Mouse (Mus musculus) MEL (cell line): Measurements from ENCODE around the gene Gm12184. TPM values are rescaled to one million over a fixed set of nuclear protein-coding genes. Genes with fewer than 3 reads are reported as not detected.

Experiments
- DNase-seq: peaks from one replicate; pipeline ENCODE4 v3.0.0; 2011; ENCODE audit warnings: low read depth, low spot score
- H3K27ac ChIP-seq: 2 replicates; pipeline ENCODE4 v1.5.1; 2012; ENCODE audit warnings: low read depth, mild to moderate bottlenecking, control low read depth, low read length, moderate library complexity; ENCODE audit not compliant: control insufficient read depth
- H3K27me3 ChIP-seq, 2 experiments: fragments of 150-350 bp in 1 of 2; sonication (generic) in 1 of 2; 2 replicates each; pipeline ENCODE4 v1.6.1; 2012; ENCODE audit warnings: low read length in 2 of 2, mild to moderate bottlenecking in 2 of 2, improper control_type of control experiment in 1 of 2, moderate library complexity in 1 of 2; ENCODE audit not compliant: insufficient read depth in 2 of 2, control insufficient read depth in 1 of 2
- H3K36me3 ChIP-seq, 2 experiments: 2 replicates each; pipeline ENCODE4 v1.6.1; 2012 to 2014; ENCODE audit warnings: low read length in 2 of 2, improper control_type of control experiment in 1 of 2, inconsistent platforms in 1 of 2, mild to moderate bottlenecking in 1 of 2; ENCODE audit not compliant: insufficient read depth in 2 of 2, control insufficient read depth in 1 of 2
- H3K4me1 ChIP-seq, 2 experiments: fragments of 150-350 bp in 1 of 2; sonication (generic) in 1 of 2; 2 replicates each; pipeline ENCODE4 v1.6.1; 2012; ENCODE audit warnings: low read length in 2 of 2, improper control_type of control experiment in 1 of 2, mild to moderate bottlenecking in 1 of 2; ENCODE audit not compliant: insufficient read depth in 2 of 2, control insufficient read depth in 1 of 2
- H3K4me3 ChIP-seq, 2 experiments: fragments of 150-350 bp in 1 of 2; sonication (generic) in 1 of 2; 2 replicates each; pipeline ENCODE4 v1.5.1; 2012; ENCODE audit warnings: low read depth in 2 of 2, low read length in 2 of 2, mild to moderate bottlenecking in 2 of 2, moderate library complexity in 2 of 2, control low read depth in 1 of 2, improper control_type of control experiment in 1 of 2; ENCODE audit not compliant: control insufficient read depth in 1 of 2, insufficient read depth in 1 of 2
- H3K79me2 ChIP-seq: 2 replicates; pipeline ENCODE4 v1.6.1; 2012; ENCODE audit warnings: mild to moderate bottlenecking, low read length, moderate library complexity; ENCODE audit not compliant: control insufficient read depth, poor library complexity, insufficient read depth
- H3K9ac ChIP-seq: 2 replicates; pipeline ENCODE4 v1.6.1; 2012; ENCODE audit warnings: low read depth, mild to moderate bottlenecking, control low read depth, low read length, moderate library complexity; ENCODE audit not compliant: control insufficient read depth, poor library complexity, severe bottlenecking
- H3K9me3 ChIP-seq: fragments of 150-350 bp; sonication (generic); replicated peaks from 2 replicates; pipeline ENCODE4 v1.6.1; 2012; ENCODE audit warnings: mild to moderate bottlenecking, low read length, improper control_type of control experiment, moderate library complexity; ENCODE audit not compliant: insufficient read depth
- BHLHE40 ChIP-seq: IDR thresholded peaks from 2 replicates; pipeline ENCODE4 v1.6.1; 2012; ENCODE audit warnings: low read depth, mild to moderate bottlenecking, inconsistent platforms, low read length, improper control_type of control experiment, borderline replicate concordance
- CHD1 ChIP-seq: IDR thresholded peaks from 2 replicates; pipeline ENCODE4 v1.6.1; 2012; ENCODE audit warnings: low read depth, mild to moderate bottlenecking, inconsistent platforms, low read length, improper control_type of control experiment
- CHD2 ChIP-seq: IDR thresholded peaks from 2 replicates; pipeline ENCODE4 v1.6.1; 2011; ENCODE audit warnings: low read length, improper control_type of control experiment
- CTCF ChIP-seq, 3 experiments: IDR thresholded peaks in 2 of 3; conservative IDR thresholded peaks in 1 of 3; 2 replicates each; pipeline ENCODE4 v1.5.1; 2011 to 2012; ENCODE audit warnings: low read length in 3 of 3, low read depth in 2 of 3, mild to moderate bottlenecking in 2 of 3, improper control_type of control experiment in 1 of 3, inconsistent platforms in 1 of 3, mixed read lengths in 1 of 3, moderate library complexity in 1 of 3; ENCODE audit not compliant: control insufficient read depth in 1 of 3, insufficient read depth in 1 of 3, poor library complexity in 1 of 3, severe bottlenecking in 1 of 3
- E2F4 ChIP-seq: IDR thresholded peaks from 2 replicates; pipeline ENCODE4 v1.6.1; 2011; ENCODE audit warnings: low read depth, low read length, improper control_type of control experiment, borderline replicate concordance
- ELF1 ChIP-seq: IDR thresholded peaks from 2 replicates; pipeline ENCODE4 v1.6.1; 2014; ENCODE audit warnings: low read depth, mild to moderate bottlenecking, inconsistent platforms, low read length, improper control_type of control experiment, moderate library complexity
- ETS1 ChIP-seq: IDR thresholded peaks from 2 replicates; pipeline ENCODE4 v1.6.1; 2012; ENCODE audit warnings: low read depth, mild to moderate bottlenecking, inconsistent platforms, low read length, improper control_type of control experiment, moderate library complexity
- GATA1 ChIP-seq: IDR thresholded peaks from 2 replicates; pipeline ENCODE4 v1.6.1; 2011; ENCODE audit warnings: low read depth, low read length, improper control_type of control experiment
- JUND ChIP-seq: IDR thresholded peaks from 2 replicates; pipeline ENCODE4 v1.6.1; 2011; ENCODE audit warnings: low read depth, mild to moderate bottlenecking, improper control_type of control experiment, low read length
- KAT2A ChIP-seq: conservative IDR thresholded peaks from 2 replicates; pipeline ENCODE4 v1.6.1; 2012; ENCODE audit warnings: low read depth, low read length, improper control_type of control experiment, inconsistent platforms
- MAFK ChIP-seq: IDR thresholded peaks from 2 replicates; pipeline ENCODE4 v1.6.1; 2011; ENCODE audit warnings: low read depth, mild to moderate bottlenecking, low read length, improper control_type of control experiment, borderline replicate concordance
- MAX ChIP-seq: IDR thresholded peaks from 2 replicates; pipeline ENCODE4 v1.6.1; 2011; ENCODE audit warnings: low read length, improper control_type of control experiment
- MEF2A ChIP-seq: IDR thresholded peaks from 2 replicates; pipeline ENCODE4 v1.6.1; 2014; ENCODE audit warnings: low read depth, mild to moderate bottlenecking, inconsistent platforms, low read length, improper control_type of control experiment; ENCODE audit not compliant: poor library complexity, insufficient replicate concordance, severe bottlenecking; ENCODE audit errors: extremely low read depth
- MYB ChIP-seq: IDR thresholded peaks from 2 replicates; pipeline ENCODE4 v1.6.1; 2011; ENCODE audit warnings: mild to moderate bottlenecking, low read depth, low read length, improper control_type of control experiment
- MYC ChIP-seq: IDR thresholded peaks from 2 replicates; pipeline ENCODE4 v1.6.1; 2011; ENCODE audit warnings: low read depth, mild to moderate bottlenecking, low read length, improper control_type of control experiment, moderate library complexity
- NELFE ChIP-seq: IDR thresholded peaks from 2 replicates; pipeline ENCODE4 v1.6.1; 2011; ENCODE audit warnings: low read depth, low read length, improper control_type of control experiment
- NRF1 ChIP-seq: IDR thresholded peaks from 2 replicates; pipeline ENCODE4 v1.6.1; 2014; ENCODE audit warnings: low read depth, mild to moderate bottlenecking, inconsistent platforms, low read length, improper control_type of control experiment, moderate library complexity; ENCODE audit not compliant: poor library complexity, insufficient read depth, severe bottlenecking
- POLR2AphosphoS2 ChIP-seq: IDR thresholded peaks from 2 replicates; pipeline ENCODE4 v1.6.1; 2011; ENCODE audit warnings: low read length, improper control_type of control experiment
- POLR2AphosphoS5 ChIP-seq: IDR thresholded peaks from 2 replicates; pipeline ENCODE4 v1.6.1; 2012; ENCODE audit warnings: low read depth, borderline replicate concordance, mild to moderate bottlenecking, inconsistent platforms, low read length, moderate library complexity, mixed read lengths
- RAD21 ChIP-seq: IDR thresholded peaks from 2 replicates; pipeline ENCODE4 v1.6.1; 2011; ENCODE audit warnings: mild to moderate bottlenecking, low read depth, low read length, improper control_type of control experiment
- SIN3A ChIP-seq: IDR thresholded peaks from 2 replicates; pipeline ENCODE4 v1.6.1; 2012; ENCODE audit warnings: low read length, improper control_type of control experiment, inconsistent platforms
- SMC3 ChIP-seq: IDR thresholded peaks from 2 replicates; pipeline ENCODE4 v1.6.1; 2011; ENCODE audit warnings: low read depth, low read length, improper control_type of control experiment
- TAL1 ChIP-seq: IDR thresholded peaks from 2 replicates; pipeline ENCODE4 v1.6.1; 2012; ENCODE audit warnings: mild to moderate bottlenecking, inconsistent platforms, low read length, moderate library complexity, mixed read lengths
- TBP ChIP-seq: IDR thresholded peaks from 2 replicates; pipeline ENCODE4 v1.8.0; 2011; ENCODE audit warnings: low read depth, low read length, improper control_type of control experiment
- UBTF ChIP-seq: IDR thresholded peaks from 2 replicates; pipeline ENCODE4 v1.6.1; 2012; ENCODE audit warnings: low read depth, mild to moderate bottlenecking, inconsistent platforms, low read length, improper control_type of control experiment, moderate library complexity, borderline replicate concordance; ENCODE audit not compliant: insufficient read depth
- USF1 ChIP-seq: IDR thresholded peaks from 2 replicates; pipeline ENCODE4 v1.6.1; 2014; ENCODE audit warnings: low read depth, mild to moderate bottlenecking, inconsistent platforms, low read length, improper control_type of control experiment, moderate library complexity
- USF2 ChIP-seq, 2 experiments: IDR thresholded peaks; 2 replicates each; pipeline ENCODE4 v1.6.1; 2011 to 2012; ENCODE audit warnings: improper control_type of control experiment in 2 of 2, low read length in 2 of 2, borderline replicate concordance in 1 of 2, inconsistent platforms in 1 of 2, low read depth in 1 of 2, mild to moderate bottlenecking in 1 of 2; ENCODE audit not compliant: insufficient read depth in 1 of 2
- ZC3H11A ChIP-seq: IDR thresholded peaks from 2 replicates; pipeline ENCODE4 v1.6.1; 2012; ENCODE audit warnings: low read depth, mild to moderate bottlenecking, inconsistent platforms, low read length, improper control_type of control experiment
- ZMIZ1 ChIP-seq: IDR thresholded peaks from 2 replicates; pipeline ENCODE4 v1.6.1; 2012; ENCODE audit warnings: low read depth, mild to moderate bottlenecking, inconsistent platforms, low read length, improper control_type of control experiment, moderate library complexity
- ZNF384 ChIP-seq: IDR thresholded peaks from 2 replicates; pipeline ENCODE4 v1.6.1; 2012; ENCODE audit warnings: low read depth, mild to moderate bottlenecking, inconsistent platforms, low read length, improper control_type of control experiment
- polyA plus RNA-seq, 2 experiments: library from polyadenylated mRNA; stranded (reverse) in 1 of 2; unstranded in 1 of 2; fragments of >175 nt in 1 of 2; fragments of >200 nt in 1 of 2; gene quantifications; 2 replicates each; pipeline versions ENCODE4 v1.2.1 to v1.2.4; 2012; ENCODE audit warnings: low replicate concordance in 2 of 2, low read depth in 1 of 2; ENCODE audit not compliant: insufficient read length in 2 of 2, insufficient read depth in 1 of 2, missing spikeins in 1 of 2
- total RNA-seq: library from RNA; depleted of rRNA; stranded (reverse); fragments of 300-350 nt; gene quantifications from 2 replicates; pipeline ENCODE4 v1.2.3, GENCODE M21; 2012

Gm12184 gene
- total and polyA plus RNA-seq, 3 experiments = 10.9 to 15.3 TPM; not detected in 1

DNA sequence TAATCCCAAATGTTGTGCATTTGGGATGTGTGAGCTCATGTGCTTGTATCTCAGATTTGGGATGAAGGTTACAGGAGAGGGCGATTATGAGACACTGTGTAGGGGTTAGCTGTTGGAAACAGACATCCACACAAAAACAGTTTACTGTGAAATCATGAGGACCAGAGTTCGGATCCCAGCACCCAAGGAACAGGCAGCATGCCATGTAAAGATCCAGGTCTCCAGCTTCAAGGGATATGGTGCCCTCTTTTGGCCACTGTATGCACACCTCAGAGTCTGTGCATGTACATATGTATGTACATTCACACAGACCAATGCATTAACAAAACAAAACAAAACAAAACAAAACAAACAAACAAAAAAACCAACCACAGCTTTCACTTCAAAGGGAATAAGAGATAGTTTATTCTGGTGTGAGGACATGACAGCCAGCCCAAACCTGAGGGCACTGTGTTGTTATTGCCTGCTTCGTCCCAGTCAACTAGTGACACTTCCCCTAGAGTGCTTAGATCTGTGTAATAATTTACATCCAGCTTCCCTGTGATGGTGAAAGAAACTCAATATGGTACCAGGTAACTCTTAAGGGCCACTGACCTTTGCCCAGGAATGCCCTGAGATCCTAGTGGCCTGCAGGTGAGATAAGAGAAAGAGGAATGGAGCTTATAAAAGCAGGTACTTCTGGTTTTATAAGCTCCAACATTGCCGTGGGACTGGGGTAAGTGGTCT, 25.0 kb upstream of the Gm12184 start:
- Histone ChIP-seq H3K4me3 (no peak overlapping the region), H3K9ac (no peak overlapping the region), H3K36me3 (peaks cover 0 to 4% of the 10 kb centered on the region in 2 experiments; a peak in 1 of 4 replicates), H3K27me3 (no peaks in the 10 kb centered on the region), H3K79me2 (no peaks in the 10 kb centered on the region; the same call in 1 of the 2 replicates), H3K27ac (no peak overlapping the region), H3K9me3 (no peaks in the 10 kb centered on the region), H3K4me1 (0 out of 4 replicates have a peak, but pooled peaks cover 0 to 6% of the 10 kb centered on the region in 2 experiments)
- DNase-seq = peak; percentile 91
- TF ChIP-seq CHD1 = no peak
- no peak for TF ChIP-seq NELFE
- no peak for TF ChIP-seq KAT2A
- TF ChIP-seq CTCF (IDR thresholded peaks at IDR 0.05 in 2 of 3, conservative IDR thresholded peaks at IDR 0.05 in 1 of 3; ENCODE audit: control insufficient read depth in 1 of 3, insufficient read depth in 1 of 3, low read depth in 2 of 3, low read length in 3 of 3, poor library complexity in 1 of 3, severe bottlenecking in 1 of 3) = peak; percentile 73 to 96 (median 76)
- TF ChIP-seq E2F4 = no peak
- TF ChIP-seq SIN3A = peak; percentile 65
- peak; percentile 82 for TF ChIP-seq MYC
- TF ChIP-seq CHD2 = no peak
- TF ChIP-seq ZC3H11A = peak; percentile 79
- no peak for TF ChIP-seq USF1
- TF ChIP-seq BHLHE40 = no peak
- peak; percentile 64; the same call in 1 of the 2 replicates for TF ChIP-seq MAX
- no peak for TF ChIP-seq ETS1
- TF ChIP-seq JUND = no peak
- TF ChIP-seq GATA1 = no peak
- peak; percentile 79 for TF ChIP-seq SMC3
- no peak for TF ChIP-seq ZNF384
- TF ChIP-seq POLR2AphosphoS2 = no peak
- peak; percentile 77 for TF ChIP-seq TBP
- TF ChIP-seq USF2 (IDR thresholded peaks at IDR 0.05; ENCODE audit: borderline replicate concordance in 1 of 2, insufficient read depth in 1 of 2, low read depth in 1 of 2, low read length in 2 of 2) = no peak
- no peak for TF ChIP-seq NRF1
- TF ChIP-seq UBTF = no peak
- peak; percentile 95 for TF ChIP-seq RAD21
- TF ChIP-seq MAFK = no peak
- no peak for TF ChIP-seq POLR2AphosphoS5
- no peak for TF ChIP-seq MYB
- TF ChIP-seq ZMIZ1 = no peak
- no peak for TF ChIP-seq ELF1
- TF ChIP-seq TAL1 = no peak
- no peak for TF ChIP-seq MEF2A
